Mouse (Mus musculus): ENCODE results near the gene Zbtb9. TPM values are rescaled to one million over a fixed set of nuclear protein-coding genes. Genes with fewer than 3 reads are reported as not detected.

The Zbtb9 gene
- total and polyA plus RNA-seq, 3 experiments: 10.7 to 13.4 TPM; not detected in 1

DNA sequence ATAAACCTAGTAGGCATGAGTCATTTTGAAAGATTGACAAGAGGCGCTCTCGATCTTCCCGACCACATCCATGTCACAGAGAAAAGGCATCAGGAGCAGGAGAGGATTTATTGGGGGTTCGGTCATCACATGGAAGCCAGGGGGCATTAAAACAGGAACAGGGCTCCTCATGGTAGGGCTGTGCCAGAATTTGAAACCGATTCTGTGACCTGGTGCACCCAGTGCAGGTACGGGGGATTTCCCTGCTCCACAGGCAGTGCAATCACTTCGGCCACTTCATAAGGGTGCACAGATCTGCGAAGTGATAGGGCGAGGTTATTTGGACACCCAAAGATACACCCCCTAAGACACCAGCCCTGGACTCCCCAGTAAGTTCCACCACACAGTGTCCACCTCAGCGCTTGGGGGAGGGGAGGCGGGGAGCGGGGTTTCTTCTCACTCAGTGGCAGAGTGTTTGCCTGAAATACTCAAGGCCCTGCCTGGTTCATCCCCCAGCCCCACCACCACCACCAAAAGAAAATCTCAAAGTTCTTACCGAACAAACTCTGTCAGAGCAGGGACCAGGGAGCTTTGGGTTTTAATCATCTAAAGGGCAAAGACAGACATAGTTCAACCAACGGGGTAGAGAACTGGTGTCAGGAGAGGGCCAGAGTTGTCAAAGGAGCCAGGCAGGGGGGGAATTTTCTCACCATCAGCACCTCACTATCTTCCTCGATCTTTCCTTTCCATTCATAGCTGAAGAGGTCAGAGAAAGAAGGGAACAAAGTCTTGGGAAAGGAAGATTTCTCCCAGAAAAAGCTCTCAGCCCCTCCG is 34.9 kb upstream of the Zbtb9 start:
- H3K27me3 ChIP-seq (ENCODE audit: control insufficient read depth in 1 of 2, insufficient read depth in 2 of 2, low read length in 2 of 2): no peaks in the 10 kb centered on the region
- H3K4me3 ChIP-seq (ENCODE audit: control insufficient read depth in 1 of 2, insufficient read depth in 1 of 2, low read depth in 2 of 2, low read length in 2 of 2): peak overlapping the region; percentile 63 to 85
- peak overlapping the region; percentile 92 for H3K9ac ChIP-seq (ENCODE audit: control insufficient read depth, low read depth, low read length, poor library complexity, severe bottlenecking)
- H3K36me3 ChIP-seq (ENCODE audit: control insufficient read depth in 1 of 2, insufficient read depth in 2 of 2, low read length in 2 of 2): peaks cover 0 to 9% of the 10 kb centered on the region in 2 experiments
- DNase-seq (ENCODE audit: low read depth, low spot score): peak; percentile 30
- peaks cover 28% of the 10 kb centered on the region for H3K79me2 ChIP-seq (ENCODE audit: control insufficient read depth, insufficient read depth, low read length, poor library complexity)
- TF ChIP-seq ZMIZ1 (IDR thresholded peaks at IDR 0.05; ENCODE audit: low read depth, low read length) (0 out of 2 replicates have a peak, but pooled peaks have one; percentile 11), GABPA (IDR thresholded peaks at IDR 0.05; ENCODE audit: low read depth, low read length) (no peak)
- peak overlapping the region; percentile 91 for H3K27ac ChIP-seq (ENCODE audit: control insufficient read depth, low read depth, low read length)
- H3K9me3 ChIP-seq (replicated peaks; ENCODE audit: insufficient read depth, low read length): no peaks in the 10 kb centered on the region
- H3K4me1 ChIP-seq (ENCODE audit: control insufficient read depth in 1 of 2, insufficient read depth in 2 of 2, low read length in 2 of 2): peaks cover 2 to 14% of the 10 kb centered on the region in 2 experiments; a peak in 3 of 4 replicates

DNA sequence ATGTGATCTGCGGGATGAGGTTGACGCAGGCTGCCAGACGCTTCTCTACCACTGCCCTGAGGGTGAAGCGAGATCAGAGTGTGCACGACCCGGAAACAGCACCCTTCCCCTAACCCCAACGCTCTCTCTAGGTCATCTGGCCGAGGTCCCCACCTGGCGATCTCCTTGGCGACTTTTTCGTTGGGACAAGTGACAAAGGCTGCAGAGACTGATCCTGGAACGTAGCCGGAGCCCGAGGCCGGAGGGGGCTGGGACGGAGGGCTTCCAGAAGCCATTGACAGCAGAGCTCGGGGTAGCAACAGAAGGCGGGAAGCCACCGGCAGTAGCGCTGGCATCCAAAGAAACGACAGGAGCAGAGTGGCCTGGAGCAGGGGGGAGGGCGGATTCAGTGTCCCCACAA is 34.2 kb upstream of the Zbtb9 start:
- Histone ChIP-seq H3K9ac (ENCODE audit: control insufficient read depth, low read depth, low read length, poor library complexity, severe bottlenecking) (peak overlapping the region; percentile 92), H3K36me3 (ENCODE audit: control insufficient read depth in 1 of 2, insufficient read depth in 2 of 2, low read length in 2 of 2) (peaks cover 0 to 9% of the 10 kb centered on the region in 2 experiments), H3K79me2 (ENCODE audit: control insufficient read depth, insufficient read depth, low read length, poor library complexity) (peaks cover 28% of the 10 kb centered on the region), H3K4me1 (ENCODE audit: control insufficient read depth in 1 of 2, insufficient read depth in 2 of 2, low read length in 2 of 2) (peaks cover 2 to 14% of the 10 kb centered on the region in 2 experiments; a peak in 3 of 4 replicates), H3K27me3 (ENCODE audit: control insufficient read depth in 1 of 2, insufficient read depth in 2 of 2, low read length in 2 of 2) (no peaks in the 10 kb centered on the region), H3K9me3 (replicated peaks; ENCODE audit: insufficient read depth, low read length) (no peaks in the 10 kb centered on the region), H3K27ac (ENCODE audit: control insufficient read depth, low read depth, low read length) (peak overlapping the region; percentile 91), H3K4me3 (ENCODE audit: control insufficient read depth in 1 of 2, insufficient read depth in 1 of 2, low read depth in 2 of 2, low read length in 2 of 2) (peak overlapping the region; percentile 63 to 85)
- TF ChIP-seq E2F4 (IDR thresholded peaks at IDR 0.05; ENCODE audit: borderline replicate concordance, low read depth, low read length): peak; percentile 52; the same call in 1 of the 2 replicates
- TF ChIP-seq ZMIZ1 (IDR thresholded peaks at IDR 0.05; ENCODE audit: low read depth, low read length): 0 out of 2 replicates have a peak, but pooled peaks have one; percentile 16
- no peak for TF ChIP-seq ZC3H11A (IDR thresholded peaks at IDR 0.05; ENCODE audit: low read depth, low read length)
- no peak for TF ChIP-seq SMC3 (IDR thresholded peaks at IDR 0.05; ENCODE audit: low read depth, low read length)
- 0 out of 2 replicates have a peak, but pooled peaks have one; percentile 79 for TF ChIP-seq CHD1 (IDR thresholded peaks at IDR 0.05; ENCODE audit: low read depth, low read length)
- TF ChIP-seq UBTF (IDR thresholded peaks at IDR 0.05; ENCODE audit: borderline replicate concordance, insufficient read depth, low read depth, low read length): no peak
- no peak for TF ChIP-seq TAL1 (IDR thresholded peaks at IDR 0.05; ENCODE audit: low read length)
- peak; percentile 60 for DNase-seq (ENCODE audit: low read depth, low spot score)

DNA sequence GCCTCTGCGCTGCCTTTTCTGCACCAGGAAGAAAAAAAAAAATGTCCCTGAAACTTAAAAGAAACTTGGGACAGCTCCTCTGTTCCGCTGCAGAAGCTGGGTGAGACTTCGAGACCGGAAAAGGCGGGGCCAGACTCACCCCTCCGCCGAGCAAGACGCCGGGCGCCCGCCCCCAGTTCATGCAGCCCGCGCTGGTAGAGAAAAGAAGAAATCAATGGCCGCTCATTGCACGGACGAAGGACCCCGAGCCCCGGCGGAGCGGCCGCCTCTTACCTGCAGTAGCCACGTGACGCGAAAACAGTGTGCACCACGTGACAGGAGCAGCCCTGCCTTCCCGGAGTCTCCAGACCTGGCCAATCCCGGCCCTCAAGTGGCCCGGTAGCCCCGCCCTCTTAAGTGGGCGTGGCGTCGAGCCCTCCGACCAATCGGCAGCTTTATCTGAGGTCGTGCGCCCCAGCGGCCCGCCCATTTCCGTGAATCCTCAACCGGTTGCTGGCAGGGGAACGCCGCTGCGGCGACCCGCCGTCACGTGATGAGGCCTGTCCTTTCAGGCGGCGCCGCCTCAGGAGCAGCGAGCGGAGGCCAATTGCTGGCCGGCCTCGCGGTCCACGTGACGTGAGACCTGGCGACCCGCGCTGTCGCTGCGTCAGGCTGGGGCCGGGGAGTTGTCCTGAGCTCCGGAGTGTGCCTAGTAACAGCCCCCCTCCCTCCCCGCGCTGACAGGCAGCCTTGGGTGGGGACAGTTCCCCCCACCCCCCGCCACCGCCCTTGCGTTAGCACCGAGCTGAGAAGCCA is 33.6 kb upstream of the Zbtb9 start, which contains the start of gene Cuta:
TSS of gene Cuta (minus strand) at position 392 of the 795 bp plus-strand sequence.
- H3K79me2 ChIP-seq (ENCODE audit: control insufficient read depth, insufficient read depth, low read length, poor library complexity): peaks cover 28% of the 10 kb centered on the region
- H3K9ac ChIP-seq (ENCODE audit: control insufficient read depth, low read depth, low read length, poor library complexity, severe bottlenecking): peak within 1 kb of the TSS; percentile 92
- peak within 1 kb of the TSS; percentile 77 to 85 for H3K4me3 ChIP-seq (ENCODE audit: control insufficient read depth in 1 of 2, insufficient read depth in 1 of 2, low read depth in 2 of 2, low read length in 2 of 2)
- peaks cover 0 to 9% of the 10 kb centered on the region in 2 experiments; a peak in 2 of 4 replicates for H3K36me3 ChIP-seq (ENCODE audit: control insufficient read depth in 1 of 2, insufficient read depth in 2 of 2, low read length in 2 of 2)
- DNase-seq (ENCODE audit: low read depth, low spot score): peak; percentile 100
- H3K27ac ChIP-seq (ENCODE audit: control insufficient read depth, low read depth, low read length): peak within 1 kb of the TSS; percentile 92
- peaks cover 2 to 14% of the 10 kb centered on the region in 2 experiments; a peak in 3 of 4 replicates for H3K4me1 ChIP-seq (ENCODE audit: control insufficient read depth in 1 of 2, insufficient read depth in 2 of 2, low read length in 2 of 2)
- no peaks in the 10 kb centered on the region for H3K27me3 ChIP-seq (ENCODE audit: control insufficient read depth in 1 of 2, insufficient read depth in 2 of 2, low read length in 2 of 2)
- no peaks in the 10 kb centered on the region for H3K9me3 ChIP-seq (replicated peaks; ENCODE audit: insufficient read depth, low read length)
- TF ChIP-seq MAFK (IDR thresholded peaks at IDR 0.05; ENCODE audit: borderline replicate concordance, low read depth, low read length) (no peak), NELFE (IDR thresholded peaks at IDR 0.05; ENCODE audit: low read depth, low read length) (peak; percentile 38; the same call in 1 of the 2 replicates), GATA1 (IDR thresholded peaks at IDR 0.05; ENCODE audit: low read depth, low read length) (no peak), CHD2 (IDR thresholded peaks at IDR 0.05; ENCODE audit: low read length) (no peak), RCOR1 (IDR thresholded peaks at IDR 0.05; ENCODE audit: low read depth, low read length) (no peak), ETS1 (IDR thresholded peaks at IDR 0.05; ENCODE audit: low read depth, low read length) (0 out of 2 replicates have a peak, but pooled peaks have one; percentile 26), E2F4 (IDR thresholded peaks at IDR 0.05; ENCODE audit: borderline replicate concordance, low read depth, low read length) (no peak), MXI1 (IDR thresholded peaks at IDR 0.05; ENCODE audit: low read depth, low read length) (peak; percentile 91), RAD21 (IDR thresholded peaks at IDR 0.05; ENCODE audit: low read depth, low read length) (no peak), TBP (IDR thresholded peaks at IDR 0.05; ENCODE audit: low read depth, low read length) (peak; percentile 16; the same call in 1 of the 2 replicates), POLR2AphosphoS5 (IDR thresholded peaks at IDR 0.05; ENCODE audit: borderline replicate concordance, low read depth, low read length) (no peak), POLR2A (IDR thresholded peaks at IDR 0.05; ENCODE audit: control insufficient read depth in 1 of 2, insufficient read depth in 1 of 2, low read depth in 1 of 2, low read length in 2 of 2, poor library complexity in 1 of 2) (peak; percentile 31 to 69; a peak in 3 of 4 replicates), CTCF (IDR thresholded peaks at IDR 0.05 in 2 of 3, conservative IDR thresholded peaks at IDR 0.05 in 1 of 3; ENCODE audit: control insufficient read depth in 1 of 3, insufficient read depth in 1 of 3, low read depth in 2 of 3, low read length in 3 of 3, poor library complexity in 1 of 3, severe bottlenecking in 1 of 3) (no peak), MYC (IDR thresholded peaks at IDR 0.05; ENCODE audit: low read depth, low read length) (0 out of 2 replicates have a peak, but pooled peaks have one; percentile 72), UBTF (IDR thresholded peaks at IDR 0.05; ENCODE audit: borderline replicate concordance, insufficient read depth, low read depth, low read length) (no peak)
